Mouse (Mus musculus) neural tube, embryonic 13.5 days (tissue): ENCODE measurements around the gene Has3. TPM values are rescaled to one million over a fixed set of nuclear protein-coding genes. Genes with fewer than 3 reads are reported as not detected.
A peak's percentile ranks its signal among the peaks of the same experiment; 100 is the strongest.

ENCODE experiments used
- ATAC-seq: fragments of 200-750 bp; cut with Nextera tagmentation; 2 replicates; pipeline ENCODE4 v1.8.0; 2017; ENCODE audit warnings: low read depth, mild to moderate bottlenecking, moderate TSS enrichment, moderate library complexity
- H3K27ac ChIP-seq: fragments of 300-500 bp; sonication (generic); replicated peaks from 2 replicates; pipeline ENCODE4 v1.5.1; 2015; ENCODE audit warnings: moderate library complexity, mild to moderate bottlenecking, inconsistent platforms
- H3K27me3 ChIP-seq: fragments of 300-500 bp; sonication (generic); 2 replicates; pipeline ENCODE4 v1.6.1; 2015; ENCODE audit warnings: mild to moderate bottlenecking, inconsistent platforms
- H3K36me3 ChIP-seq: fragments of 300-500 bp; sonication (generic); 2 replicates; pipeline ENCODE4 v1.6.1; 2015; ENCODE audit warnings: mild to moderate bottlenecking, inconsistent platforms
- H3K4me1 ChIP-seq: fragments of 300-500 bp; sonication (generic); replicated peaks from 2 replicates; pipeline ENCODE4 v1.6.1; 2015; ENCODE audit warnings: inconsistent platforms
- H3K4me2 ChIP-seq: fragments of 300-500 bp; sonication (generic); 2 replicates; pipeline ENCODE4 v1.6.1; 2015; ENCODE audit warnings: inconsistent platforms, mild to moderate bottlenecking, moderate library complexity
- H3K4me3 ChIP-seq: fragments of 300-500 bp; sonication (generic); 2 replicates; pipeline ENCODE4 v1.5.1; 2015; ENCODE audit warnings: mild to moderate bottlenecking, inconsistent platforms
- H3K9ac ChIP-seq: fragments of 300-500 bp; sonication (generic); 2 replicates; pipeline ENCODE4 v1.6.1; 2015; ENCODE audit warnings: moderate library complexity, mild to moderate bottlenecking, inconsistent platforms
- H3K9me3 ChIP-seq: fragments of 300-500 bp; sonication (generic); 2 replicates; pipeline ENCODE4 v1.6.1; 2016; ENCODE audit warnings: inconsistent platforms
- WGBS: fragments of 180-500 bp; shearing (Covaris S2); methylation state at CpG from one replicate; pipeline ENCODE4 v1.1.7; 2015; 5-methylcytosine and 5-hydroxymethylcytosine counted together
- polyA plus RNA-seq: library from polyadenylated mRNA; unstranded; fragments of >200 nt; fragmentation: Nextera tagmentation; extraction: Ambion mirVana; gene quantifications from 2 replicates; pipeline ENCODE4 v1.2.1, GENCODE M21; 2015

The Has3 gene
- polyA plus RNA-seq, 1 experiment from 2014 or later: 0.47 TPM

GRCm38 (mm10) chr8:106892210-106892805 is 22.3 kb downstream of the Has3 start:
- no peak for ATAC-seq
- H3K36me3 ChIP-seq: peaks cover 20% of the 10 kb centered on the region; the same call in 1 of the 2 replicates
- H3K4me3 ChIP-seq: peak overlapping the region; percentile 95
- no peaks in the 10 kb centered on the region for H3K27me3 ChIP-seq
- H3K4me1 ChIP-seq: peaks cover 34% of the 10 kb centered on the region
- H3K9ac ChIP-seq: peak overlapping the region; percentile 96
- peak overlapping the region; percentile 86 for H3K4me2 ChIP-seq
- no peaks in the 10 kb centered on the region for H3K9me3 ChIP-seq
- WGBS: under 1% methylated on average over 15 of the region's 15 CpGs
- peak overlapping the region; percentile 96 for H3K27ac ChIP-seq

- Histone ChIP-seq H3K4me1 (peaks cover 34% of the 10 kb centered on the region), H3K4me2 (peak overlapping the region; percentile 86), H3K27me3 (no peaks in the 10 kb centered on the region), H3K4me3 (peak overlapping the region; percentile 95), H3K36me3 (peaks cover 25% of the 10 kb centered on the region), H3K9me3 (no peaks in the 10 kb centered on the region), H3K9ac (peak overlapping the region; percentile 96), H3K27ac (peak overlapping the region; percentile 96)
- ATAC-seq: peak; percentile 88
- 1% methylated on average over 49 of the region's 57 CpGs for WGBS
Observed at GRCm38 (mm10) chr8:106892806-106893451, 22.9 kb downstream of the Has3 start.

- H3K36me3 ChIP-seq: peaks cover 32% of the 10 kb centered on the region
- H3K27ac ChIP-seq: peak within 1 kb of the TSS; percentile 96
- peak; percentile 96 for ATAC-seq
- WGBS: under 1% methylated on average over 59 of the region's 63 CpGs
- peak within 1 kb of the TSS; percentile 96 for H3K9ac ChIP-seq
- H3K27me3 ChIP-seq: no peaks in the 10 kb centered on the region
- peak within 1 kb of the TSS; percentile 86 for H3K4me2 ChIP-seq
- peaks cover 34% of the 10 kb centered on the region for H3K4me1 ChIP-seq
- H3K4me3 ChIP-seq: peak within 1 kb of the TSS; percentile 95
- no peaks in the 10 kb centered on the region for H3K9me3 ChIP-seq
Observed at GRCm38 (mm10) chr8:106893481-106894156, 23.6 kb downstream of the Has3 start, which contains the start of gene Utp4. Gene Utp4 (plus strand): TSS chr8:106893636.

- H3K4me2 ChIP-seq: no peak overlapping the region
- H3K9ac ChIP-seq: no peak overlapping the region
- ATAC-seq: no peak
- H3K27ac ChIP-seq: no peak overlapping the region
- no peaks in the 10 kb centered on the region for H3K9me3 ChIP-seq
- no peak overlapping the region for H3K4me3 ChIP-seq
- peaks cover 5% of the 10 kb centered on the region for H3K4me1 ChIP-seq
- 76% methylated on average over 5 of the region's 5 CpGs for WGBS
- no peaks in the 10 kb centered on the region for H3K27me3 ChIP-seq
- peaks cover 90% of the 10 kb centered on the region for H3K36me3 ChIP-seq
Observed at GRCm38 (mm10) chr8:106899473-106899872, 29.4 kb downstream of the Has3 start.

GRCm38 (mm10) chr8:106905727-106906480 is 35.9 kb downstream of the Has3 start:
- Histone ChIP-seq H3K9ac (no peak overlapping the region), H3K9me3 (no peaks in the 10 kb centered on the region), H3K4me3 (no peak overlapping the region), H3K4me1 (no peaks in the 10 kb centered on the region), H3K4me2 (no peak overlapping the region), H3K27ac (no peak overlapping the region), H3K36me3 (peaks cover 84% of the 10 kb centered on the region), H3K27me3 (no peaks in the 10 kb centered on the region)
- 94% methylated on average over 17 of the region's 17 CpGs for WGBS
- ATAC-seq: no peak

GRCm38 (mm10) chr8:106906635-106907034 is 36.6 kb downstream of the Has3 start:
- Histone ChIP-seq H3K4me2 (no peak overlapping the region), H3K4me1 (no peaks in the 10 kb centered on the region), H3K36me3 (peaks cover 83% of the 10 kb centered on the region), H3K9me3 (no peaks in the 10 kb centered on the region), H3K27ac (no peak overlapping the region), H3K9ac (no peak overlapping the region), H3K4me3 (no peak overlapping the region), H3K27me3 (no peaks in the 10 kb centered on the region)
- WGBS: 97% methylated on average over 6 of the region's 6 CpGs
- ATAC-seq: no peak

- WGBS: 91% methylated on average over 6 of the region's 6 CpGs
- H3K9ac ChIP-seq: 0 out of 2 replicates have a peak overlapping the region, but pooled peaks have one; percentile 17
- no peak overlapping the region for H3K4me2 ChIP-seq
- no peak overlapping the region for H3K4me3 ChIP-seq
- no peaks in the 10 kb centered on the region for H3K4me1 ChIP-seq
- H3K9me3 ChIP-seq: no peaks in the 10 kb centered on the region
- no peaks in the 10 kb centered on the region for H3K27me3 ChIP-seq
- no peak overlapping the region for H3K27ac ChIP-seq
- ATAC-seq: no peak
- H3K36me3 ChIP-seq: peaks cover 83% of the 10 kb centered on the region
Observed at GRCm38 (mm10) chr8:106907450-106907849, 37.4 kb downstream of the Has3 start.

GRCm38 (mm10) chr8:106908291-106908690 is 38.2 kb downstream of the Has3 start:
- WGBS: 87% methylated on average over 7 of the region's 7 CpGs
- no peak overlapping the region for H3K27ac ChIP-seq
- no peak for ATAC-seq
- no peaks in the 10 kb centered on the region for H3K27me3 ChIP-seq
- H3K9ac ChIP-seq: no peak overlapping the region
- H3K4me3 ChIP-seq: no peak overlapping the region
- H3K9me3 ChIP-seq: no peaks in the 10 kb centered on the region
- no peaks in the 10 kb centered on the region for H3K4me1 ChIP-seq
- peaks cover 80% of the 10 kb centered on the region for H3K36me3 ChIP-seq
- H3K4me2 ChIP-seq: no peak overlapping the region

GRCm38 (mm10) chr8:106913631-106914030 is 43.6 kb downstream of the Has3 start:
- WGBS: 97% methylated on average over 10 of the region's 10 CpGs
- H3K4me3 ChIP-seq: no peak overlapping the region
- peaks cover 82% of the 10 kb centered on the region for H3K36me3 ChIP-seq
- H3K9ac ChIP-seq: no peak overlapping the region
- no peak overlapping the region for H3K4me2 ChIP-seq
- no peaks in the 10 kb centered on the region for H3K9me3 ChIP-seq
- H3K4me1 ChIP-seq: no peaks in the 10 kb centered on the region
- H3K27ac ChIP-seq: no peak overlapping the region
- ATAC-seq: no peak
- H3K27me3 ChIP-seq: no peaks in the 10 kb centered on the region

- Histone ChIP-seq H3K9me3 (no peaks in the 10 kb centered on the region), H3K4me2 (no peak overlapping the region), H3K27me3 (no peaks in the 10 kb centered on the region), H3K36me3 (peaks cover 82% of the 10 kb centered on the region), H3K27ac (no peak overlapping the region), H3K4me1 (no peaks in the 10 kb centered on the region), H3K9ac (no peak overlapping the region), H3K4me3 (no peak overlapping the region)
- WGBS: 93% methylated on average over 8 of the region's 8 CpGs
- no peak for ATAC-seq
Observed at GRCm38 (mm10) chr8:106919721-106920394, 49.8 kb downstream of the Has3 start.

GRCm38 (mm10) chr8:106920395-106920741 is 50.3 kb downstream of the Has3 start:
- no peak overlapping the region for H3K9ac ChIP-seq
- H3K9me3 ChIP-seq: no peaks in the 10 kb centered on the region

More at GRCm38 (mm10) chr8:106920395-106920741, 50.3 kb downstream of the Has3 start:
- H3K4me3 ChIP-seq: no peak overlapping the region
- no peak overlapping the region for H3K27ac ChIP-seq
- H3K27me3 ChIP-seq: no peaks in the 10 kb centered on the region
- 99% methylated on average over 5 of the region's 5 CpGs for WGBS
- peaks cover 77% of the 10 kb centered on the region for H3K36me3 ChIP-seq
- no peak for ATAC-seq
- no peak overlapping the region for H3K4me2 ChIP-seq
- no peaks in the 10 kb centered on the region for H3K4me1 ChIP-seq
